Mouse (Mus musculus): ENCODE data around the gene Glt1d1.

DNA sequence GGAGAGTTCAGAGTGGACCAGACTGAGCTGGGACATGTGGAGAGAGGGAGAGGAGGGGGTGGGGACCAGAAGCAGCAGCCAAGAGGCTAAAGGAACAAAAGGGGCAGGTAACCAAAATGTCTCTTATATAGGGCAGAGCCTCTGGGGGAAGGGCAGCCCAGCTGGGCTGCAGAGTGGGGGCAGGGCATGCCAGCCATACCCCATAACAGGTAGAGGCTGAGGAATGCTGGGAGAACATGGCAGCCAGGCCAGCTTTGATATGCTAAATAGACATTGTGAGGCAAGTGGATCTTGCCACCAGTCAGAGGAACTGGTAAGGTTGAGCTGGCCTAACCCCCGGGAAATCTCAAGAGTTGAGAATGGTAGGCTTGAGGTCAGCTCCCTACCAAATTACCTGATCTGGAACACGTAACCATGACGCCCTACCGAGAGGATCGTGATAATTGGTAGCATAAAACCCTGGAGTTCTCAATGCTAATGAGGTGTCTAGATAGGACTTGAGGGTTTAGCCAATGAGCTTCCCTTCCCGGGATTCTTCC is 7.1 kb downstream of the Glt1d1 start:
- TF ChIP-seq CTCF (IDR thresholded peaks at IDR 0.05) (no peak), POLR2A (IDR thresholded peaks at IDR 0.05; ENCODE audit: insufficient read depth, low read depth, low read length) (no peak)
